Mouse (Mus musculus) brain, embryonic 14.5 days (tissue): ENCODE measurements around the gene Ulk1.

ENCODE experiments used
- CTCF ChIP-seq: fragments of 200-500 bp; IDR thresholded peaks from 2 replicates; pipeline ENCODE4 v1.5.1; 2012; ENCODE audit warnings: inconsistent platforms, mild to moderate bottlenecking, moderate library complexity, borderline replicate concordance; ENCODE audit not compliant: insufficient read depth, insufficient read length; ENCODE audit errors: extremely low read depth
- POLR2A ChIP-seq: fragments of 200-500 bp; IDR thresholded peaks from 2 replicates; pipeline ENCODE4 v1.6.1; 2012; ENCODE audit warnings: mild to moderate bottlenecking, inconsistent platforms, borderline replicate concordance; ENCODE audit not compliant: poor library complexity, insufficient read depth, insufficient read length, severe bottlenecking; ENCODE audit errors: extremely low read depth

DNA sequence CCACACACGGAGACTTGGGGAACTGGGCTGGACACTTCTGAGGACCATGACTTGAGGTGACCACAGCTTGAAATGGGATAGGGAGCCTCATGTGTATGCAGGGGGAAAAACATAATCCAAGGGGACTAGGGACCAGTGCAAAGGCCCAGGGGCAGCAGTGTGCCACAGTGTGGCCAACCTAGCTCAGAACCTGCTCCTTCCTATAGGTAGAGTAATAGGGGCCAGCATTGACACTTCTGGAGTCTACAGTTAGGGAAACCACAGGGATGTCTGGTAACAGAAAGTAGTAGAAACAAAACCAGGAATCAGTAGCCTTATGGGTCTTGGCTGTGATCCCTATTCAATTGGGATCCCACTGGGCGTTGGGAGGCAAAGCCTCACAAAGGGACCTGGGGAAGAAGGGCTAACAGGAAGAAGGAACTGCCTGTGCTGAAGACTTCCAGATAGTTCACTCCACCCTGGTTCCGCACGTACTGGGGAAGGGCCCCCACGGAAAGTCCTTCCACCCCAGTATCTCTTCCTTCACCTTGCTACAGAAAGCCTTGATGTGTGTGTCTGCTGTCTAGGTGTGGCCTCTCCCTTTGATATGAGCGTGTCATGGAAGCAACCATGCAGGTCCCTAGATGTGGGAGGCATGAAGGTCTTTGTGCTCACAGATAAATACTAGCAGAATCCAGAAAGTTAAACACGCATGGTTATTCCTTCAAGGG lies 28.2 kb downstream of the Ulk1 start:
- TF ChIP-seq CTCF (no peak), POLR2A (no peak)
